Mouse (Mus musculus): Measurements from ENCODE around the gene Fam187b. TPM values are rescaled to one million over a fixed set of nuclear protein-coding genes. Genes with fewer than 3 reads are reported as not detected.

The Fam187b gene
- polyA plus RNA-seq, 1 experiment from 2014 or later, result 2.3 TPM

- no peak for DNase-seq (ENCODE audit: low spot score)
- no peak for ATAC-seq (ENCODE audit: low read depth)
- Histone ChIP-seq H3K4me3 (ENCODE audit: low read depth, low read length) (no peak overlapping the region), H3K9ac (ENCODE audit: low read depth, low read length) (no peak overlapping the region), H3K9me3 (ENCODE audit: control insufficient read depth, low read length) (no peaks in the 10 kb centered on the region), H3K27me3 (replicated peaks; ENCODE audit: control insufficient read depth, insufficient read depth, low read length) (0 out of 2 replicates have a peak, but pooled peaks cover 13% of the 10 kb centered on the region), H3K36me3 (ENCODE audit: control insufficient read depth, insufficient read depth, low read length) (no peaks in the 10 kb centered on the region), H3K27ac (replicated peaks; ENCODE audit: low read depth, low read length) (no peak overlapping the region), H3K4me1 (ENCODE audit: control insufficient read depth, insufficient read depth, low read length) (0 out of 2 replicates have a peak, but pooled peaks cover 4% of the 10 kb centered on the region), H3K4me2 (ENCODE audit: low read depth, low read length) (no peak overlapping the region)
- WGBS, result 82% methylated on average over 7 of the region's 7 CpGs
These were observed 63.3 kb downstream of the Fam187b start for GRCm38 (mm10) chr7:31036917-31037316.

GRCm38 (mm10) chr7:31037675-31038074 lies 64.1 kb downstream of the Fam187b start:
- no peaks in the 10 kb centered on the region for H3K9me3 ChIP-seq (ENCODE audit: control insufficient read depth, low read length)
- no peak overlapping the region for H3K27ac ChIP-seq (replicated peaks; ENCODE audit: low read depth, low read length)
- 56% methylated on average over 2 of the region's 2 CpGs for WGBS
- H3K4me3 ChIP-seq (ENCODE audit: low read depth, low read length), result no peak overlapping the region
- DNase-seq (ENCODE audit: low spot score), result no peak
- no peaks in the 10 kb centered on the region for H3K36me3 ChIP-seq (ENCODE audit: control insufficient read depth, insufficient read depth, low read length)
- no peak overlapping the region for H3K4me2 ChIP-seq (ENCODE audit: low read depth, low read length)
- ATAC-seq (ENCODE audit: low read depth), result no peak
- 0 out of 2 replicates have a peak, but pooled peaks cover 19% of the 10 kb centered on the region for H3K27me3 ChIP-seq (replicated peaks; ENCODE audit: control insufficient read depth, insufficient read depth, low read length)
- H3K4me1 ChIP-seq (ENCODE audit: control insufficient read depth, insufficient read depth, low read length), result 0 out of 2 replicates have a peak, but pooled peaks cover 4% of the 10 kb centered on the region
- H3K9ac ChIP-seq (ENCODE audit: low read depth, low read length), result no peak overlapping the region

- ATAC-seq (ENCODE audit: low read depth) (no peak), DNase-seq (ENCODE audit: low spot score) (no peak)
- Histone ChIP-seq H3K4me1 (ENCODE audit: control insufficient read depth, insufficient read depth, low read length) (0 out of 2 replicates have a peak, but pooled peaks cover 4% of the 10 kb centered on the region), H3K9ac (ENCODE audit: low read depth, low read length) (no peak overlapping the region), H3K4me2 (ENCODE audit: low read depth, low read length) (no peak overlapping the region), H3K27ac (replicated peaks; ENCODE audit: low read depth, low read length) (no peak overlapping the region), H3K4me3 (ENCODE audit: low read depth, low read length) (no peak overlapping the region), H3K9me3 (ENCODE audit: control insufficient read depth, low read length) (no peaks in the 10 kb centered on the region), H3K36me3 (ENCODE audit: control insufficient read depth, insufficient read depth, low read length) (no peaks in the 10 kb centered on the region), H3K27me3 (replicated peaks; ENCODE audit: control insufficient read depth, insufficient read depth, low read length) (peaks cover 25% of the 10 kb centered on the region)
- WGBS, result 87% methylated on average over 4 of the region's 4 CpGs
These were observed 65.4 kb downstream of the Fam187b start for GRCm38 (mm10) chr7:31039011-31039410.

Other genes with a start within 250 kb of the Fam187b start
- 212 and 214 TPM in 2 replicates for gene Tmem147, start 244.2 kb upstream of the Fam187b start, polyA plus RNA-seq (2014; fragmentation: Nextera tagmentation; extraction: Ambion mirVana)
- gene Gapdhs, start 230.1 kb upstream of the Fam187b start, polyA plus RNA-seq (2014; fragmentation: Nextera tagmentation; extraction: Ambion mirVana), result 0.33 and 0.38 TPM in 2 replicates
- gene Sbsn, start 222.3 kb upstream of the Fam187b start, polyA plus RNA-seq (2014; fragmentation: Nextera tagmentation; extraction: Ambion mirVana), result 12.4 and 33.7 TPM in 2 replicates
- 123 and 159 TPM in 2 replicates for gene Dmkn, start 210.0 kb upstream of the Fam187b start, polyA plus RNA-seq (2014; fragmentation: Nextera tagmentation; extraction: Ambion mirVana)
- gene Krtdap, start 185.9 kb upstream of the Fam187b start, polyA plus RNA-seq (2014; fragmentation: Nextera tagmentation; extraction: Ambion mirVana), result 428 and 557 TPM in 2 replicates
- 0.14 and 0.46 TPM in 2 replicates for gene Ffar2, start 150.0 kb upstream of the Fam187b start, polyA plus RNA-seq (2014; fragmentation: Nextera tagmentation; extraction: Ambion mirVana)
- gene Ffar3, start 117.6 kb upstream of the Fam187b start, polyA plus RNA-seq (2014; fragmentation: Nextera tagmentation; extraction: Ambion mirVana), result not detected in 2 replicates
- gene Ffar1, start 112.2 kb upstream of the Fam187b start, polyA plus RNA-seq (2014; fragmentation: Nextera tagmentation; extraction: Ambion mirVana), result not detected in 2 replicates
- gene Cd22, start 93.4 kb upstream of the Fam187b start, polyA plus RNA-seq (2014; fragmentation: Nextera tagmentation; extraction: Ambion mirVana), result 0.22 TPM in 1 of 2 replicates, not detected in the other
- 1.3 and 1.4 TPM in 2 replicates for gene Mag, start 58.9 kb upstream of the Fam187b start, polyA plus RNA-seq (2014; fragmentation: Nextera tagmentation; extraction: Ambion mirVana)
- gene Hamp2, start 49.1 kb upstream of the Fam187b start, polyA plus RNA-seq (2014; fragmentation: Nextera tagmentation; extraction: Ambion mirVana), result 0.97 TPM in 1 of 2 replicates, not detected in the other
- gene Hamp, start 29.8 kb upstream of the Fam187b start, polyA plus RNA-seq (2014; fragmentation: Nextera tagmentation; extraction: Ambion mirVana), result not detected in 2 replicates
- gene Usf2, start 17.0 kb upstream of the Fam187b start, polyA plus RNA-seq (2014; fragmentation: Nextera tagmentation; extraction: Ambion mirVana), result 18.3 and 23.8 TPM in 2 replicates
- gene Lsr, start 326 bp upstream of the Fam187b start, polyA plus RNA-seq (2014; fragmentation: Nextera tagmentation; extraction: Ambion mirVana), result 22.7 and 26.0 TPM in 2 replicates
- gene Fxyd5, start 68.7 kb downstream of the Fam187b start, polyA plus RNA-seq (2014; fragmentation: Nextera tagmentation; extraction: Ambion mirVana), result 57.0 and 64.6 TPM in 2 replicates
- 37.0 and 40.9 TPM in 2 replicates for gene Fxyd7, start 77.7 kb downstream of the Fam187b start, polyA plus RNA-seq (2014; fragmentation: Nextera tagmentation; extraction: Ambion mirVana)
- 113 and 135 TPM in 2 replicates for gene Fxyd1, start 83.4 kb downstream of the Fam187b start, polyA plus RNA-seq (2014; fragmentation: Nextera tagmentation; extraction: Ambion mirVana)
- 0.86 and 1.6 TPM in 2 replicates for gene Lgi4, start 85.6 kb downstream of the Fam187b start, polyA plus RNA-seq (2014; fragmentation: Nextera tagmentation; extraction: Ambion mirVana)
- gene Fxyd3, start 102.9 kb downstream of the Fam187b start, polyA plus RNA-seq (2014; fragmentation: Nextera tagmentation; extraction: Ambion mirVana), result 48.8 and 71.7 TPM in 2 replicates
- gene Hpn, start 141.5 kb downstream of the Fam187b start, polyA plus RNA-seq (2014; fragmentation: Nextera tagmentation; extraction: Ambion mirVana), result 4.4 and 4.9 TPM in 2 replicates
- 8.5 and 9.4 TPM in 2 replicates for gene Scn1b, start 153.2 kb downstream of the Fam187b start, polyA plus RNA-seq (2014; fragmentation: Nextera tagmentation; extraction: Ambion mirVana)
- gene Gramd1a, start 182.1 kb downstream of the Fam187b start, polyA plus RNA-seq (2014; fragmentation: Nextera tagmentation; extraction: Ambion mirVana), result 65.4 and 65.7 TPM in 2 replicates